29 mouse cellular contexts compared by ENCODE assay signal in genomic region chr2:33280525-33280924, GRCm38 (mm10).
"Had no signal": no experiment of that assay in that cellular context is flagged by ENCODE, and none has a peak within 500 bp of the region (broad histone marks: within the 10 kb centered on the region; RNA-seq: fewer than 3 reads in every experiment).

No protein-coding gene starts in this region.

- ATAC-seq: liver, embryonic 12.5 days; liver, postnatal 0 days; lung, postnatal 0 days; midbrain, embryonic 13.5 days; midbrain, embryonic 15.5 days; midbrain, embryonic 16.5 days had no signal

- H3K27me3 ChIP-seq: limb, embryonic 12.5 days; limb, embryonic 13.5 days; limb, embryonic 15.5 days; liver, embryonic 12.5 days; liver, embryonic 13.5 days; liver, embryonic 15.5 days; lung, embryonic 15.5 days; midbrain, embryonic 12.5 days; midbrain, embryonic 13.5 days; midbrain, embryonic 15.5 days; neural tube, embryonic 12.5 days had no signal

- H3K27ac ChIP-seq: left cerebral cortex, adult 2 months; limb, embryonic 10.5 days; limb, embryonic 12.5 days; limb, embryonic 13.5 days; limb, embryonic 15.5 days; liver, embryonic 12.5 days; liver, embryonic 13.5 days; liver, embryonic 14.5 days; liver, embryonic 15.5 days; lung, embryonic 15.5 days; macrophage; midbrain, embryonic 10.5 days; midbrain, embryonic 12.5 days; midbrain, embryonic 13.5 days; midbrain, embryonic 15.5 days; neural tube, embryonic 12.5 days had no signal

- H3K4me2 ChIP-seq: limb, embryonic 12.5 days; limb, embryonic 13.5 days; limb, embryonic 15.5 days; liver, embryonic 11.5 days; liver, embryonic 12.5 days; liver, embryonic 13.5 days; liver, embryonic 15.5 days; lung, embryonic 14.5 days; lung, embryonic 15.5 days; midbrain, embryonic 12.5 days; midbrain, embryonic 13.5 days; midbrain, embryonic 15.5 days; neural tube, embryonic 12.5 days had no signal

- H3K4me1 ChIP-seq: limb, embryonic 13.5 days; limb, embryonic 15.5 days; liver, embryonic 12.5 days; megakaryocyte, embryonic 14.5 days; midbrain, embryonic 10.5 days; midbrain, embryonic 12.5 days; midbrain, embryonic 15.5 days; neural tube, embryonic 12.5 days had no signal

- H3K9ac ChIP-seq: limb, embryonic 12.5 days; limb, embryonic 13.5 days; limb, embryonic 15.5 days; liver, embryonic 12.5 days; liver, embryonic 13.5 days; liver, embryonic 14.5 days; liver, embryonic 15.5 days; liver, postnatal 0 days; lung, embryonic 14.5 days; lung, embryonic 15.5 days; midbrain, embryonic 12.5 days; midbrain, embryonic 13.5 days; midbrain, embryonic 15.5 days; neural tube, embryonic 12.5 days had no signal

- H3K9me3 ChIP-seq: limb, embryonic 10.5 days; limb, embryonic 12.5 days; limb, embryonic 13.5 days; limb, embryonic 15.5 days; liver, embryonic 12.5 days; liver, embryonic 13.5 days; liver, embryonic 15.5 days; lung, embryonic 15.5 days; megakaryocyte, embryonic 14.5 days; midbrain, embryonic 10.5 days; midbrain, embryonic 12.5 days; midbrain, embryonic 13.5 days; midbrain, embryonic 15.5 days; neural tube, embryonic 12.5 days had no signal

- DNase-seq: left cerebral cortex, postnatal 4 days; liver; liver, embryonic 13.5 days; liver, postnatal 0 days; lung, adult 18-20 months; lung, adult 2 months; lung, embryonic 14.5 days; lung, postnatal 10 days; lung, postnatal 14 days; lung, postnatal 36 days had no signal

- H3K36me3 ChIP-seq: limb, embryonic 10.5 days; limb, embryonic 12.5 days; limb, embryonic 13.5 days; limb, embryonic 15.5 days; liver, embryonic 12.5 days; liver, embryonic 13.5 days; liver, embryonic 15.5 days; lung, embryonic 15.5 days; midbrain, embryonic 10.5 days had no signal

- H3K4me3 ChIP-seq: left cerebral cortex, adult 2 months; limb, embryonic 10.5 days; limb, embryonic 12.5 days; limb, embryonic 13.5 days; limb, embryonic 15.5 days; liver, embryonic 12.5 days; liver, embryonic 13.5 days; liver, embryonic 15.5 days; lung, embryonic 15.5 days; megakaryocyte, embryonic 14.5 days; midbrain, embryonic 10.5 days; midbrain, embryonic 12.5 days; midbrain, embryonic 13.5 days; midbrain, embryonic 15.5 days; neural tube, embryonic 12.5 days had no signal
